Mouse (Mus musculus): ENCODE results near the gene Parp2. TPM values are rescaled to one million over a fixed set of nuclear protein-coding genes. Genes with fewer than 3 reads are reported as not detected.

The Parp2 gene
- polyA plus RNA-seq, 1 experiment, result 22.1 TPM

DNA sequence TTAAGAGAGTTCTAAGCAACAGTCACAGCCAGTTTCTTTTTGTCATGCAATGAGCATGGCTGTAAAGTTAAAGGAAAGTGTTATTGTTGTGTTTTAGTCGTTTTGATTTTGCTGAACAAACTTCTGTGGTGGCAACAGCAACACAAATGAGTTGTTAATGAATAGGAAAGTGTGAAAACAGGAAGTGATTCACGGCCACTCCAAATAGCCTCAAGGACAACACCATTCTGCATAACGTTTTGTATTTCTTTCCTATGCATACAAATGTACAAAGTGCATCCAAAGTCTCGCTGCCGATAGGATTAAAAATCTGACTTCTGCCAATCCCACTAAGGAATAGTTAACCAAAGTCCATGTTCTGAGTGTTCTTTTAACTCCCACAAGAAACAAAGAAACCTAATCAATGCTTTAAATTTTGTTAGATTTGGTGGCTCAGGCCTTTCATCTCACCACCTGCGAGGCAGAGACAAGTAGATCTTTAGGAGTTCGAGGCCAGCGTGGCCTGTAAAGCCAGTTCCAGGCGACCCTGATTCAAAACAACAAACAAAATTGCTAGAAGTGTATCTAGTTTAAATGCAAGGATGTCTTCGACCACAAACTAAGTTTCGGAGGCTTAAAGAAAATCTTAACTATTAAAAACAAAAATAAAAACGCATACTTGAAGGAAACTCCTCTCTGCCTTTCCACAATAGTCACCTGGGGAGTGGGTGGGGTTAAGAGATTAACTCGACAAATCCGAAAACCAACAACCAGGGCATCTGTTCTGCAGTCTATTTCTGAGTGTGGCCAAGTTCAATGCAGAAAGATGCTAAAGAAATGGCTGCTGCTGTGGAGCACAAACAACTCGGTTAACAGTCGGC lies 23.0 kb upstream of the Parp2 start:
- peak overlapping the region; percentile 89 for H3K4me2 ChIP-seq (ENCODE audit: low read depth)
- TF ChIP-seq POLR2AphosphoS2 (IDR thresholded peaks at IDR 0.05; ENCODE audit: insufficient read length, low read depth) (no peak), TCF12 (IDR thresholded peaks at IDR 0.05; ENCODE audit: insufficient read depth, poor library complexity, severe bottlenecking) (no peak), E2F4 (IDR thresholded peaks at IDR 0.05; ENCODE audit: insufficient read depth) (no peak), MYOD1 (IDR thresholded peaks at IDR 0.05; ENCODE audit: control insufficient read depth in 1 of 3, insufficient read length in 2 of 3, low read depth in 2 of 3) (no peak), POLR2A (IDR thresholded peaks at IDR 0.05; ENCODE audit: insufficient read length, low read depth) (no peak), USF1 (IDR thresholded peaks at IDR 0.05; ENCODE audit: low read depth) (no peak), TCF3 (IDR thresholded peaks at IDR 0.05; ENCODE audit: insufficient read length, low read depth) (no peak)
- no peaks in the 10 kb centered on the region for H3K27me3 ChIP-seq (ENCODE audit: control insufficient read depth, insufficient read depth, insufficient read length)
- no peak overlapping the region for H3ac ChIP-seq (ENCODE audit: control insufficient read depth, insufficient read length)
- peaks cover 26% of the 10 kb centered on the region for H3K79me2 ChIP-seq (ENCODE audit: control insufficient read depth, insufficient read depth)
- H3K36me3 ChIP-seq (ENCODE audit: control insufficient read depth, insufficient read depth), result peaks cover 4% of the 10 kb centered on the region
- H3K4me3 ChIP-seq, result peak overlapping the region; percentile 48

DNA sequence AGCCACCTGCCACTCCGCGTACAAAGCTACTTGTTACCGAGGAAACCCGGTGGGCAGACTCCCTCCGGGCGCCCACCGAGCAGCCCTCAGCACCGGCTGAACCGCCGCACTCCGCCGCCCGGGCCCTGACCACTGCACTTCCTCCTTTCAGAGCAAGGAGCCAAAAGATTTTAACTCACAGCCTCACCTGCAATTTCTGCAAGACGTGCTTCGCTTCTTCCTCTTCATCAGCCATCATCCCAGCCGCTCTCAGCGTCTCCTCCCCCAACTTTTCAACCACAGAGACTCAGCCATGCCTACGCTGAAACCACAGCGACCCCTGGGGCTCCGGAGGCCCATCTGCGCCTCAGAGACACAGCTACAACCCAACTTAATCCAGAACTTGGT lies 22.4 kb upstream of the Parp2 start, which contains the start of gene Ttc5:
TSS of gene Ttc5 (minus strand) at position 269 of the 387 bp plus-strand sequence.
- Histone ChIP-seq H3K4me3 (peak within 1 kb of the TSS; percentile 48), H3K79me2 (ENCODE audit: control insufficient read depth, insufficient read depth) (peaks cover 26% of the 10 kb centered on the region), H3ac (ENCODE audit: control insufficient read depth, insufficient read length) (no peak within 1 kb of the TSS), H3K36me3 (ENCODE audit: control insufficient read depth, insufficient read depth) (no peaks in the 10 kb centered on the region), H3K27me3 (ENCODE audit: control insufficient read depth, insufficient read depth, insufficient read length) (no peaks in the 10 kb centered on the region), H3K4me2 (ENCODE audit: low read depth) (peak within 1 kb of the TSS; percentile 89)
- TF ChIP-seq CEBPB (IDR thresholded peaks at IDR 0.05; ENCODE audit: insufficient read depth, poor library complexity, severe bottlenecking) (no peak), POLR2A (IDR thresholded peaks at IDR 0.05; ENCODE audit: insufficient read length, low read depth) (peak; percentile 39), TCF12 (IDR thresholded peaks at IDR 0.05; ENCODE audit: insufficient read depth, poor library complexity, severe bottlenecking) (no peak), POLR2AphosphoS2 (IDR thresholded peaks at IDR 0.05; ENCODE audit: insufficient read length, low read depth) (peak; percentile 37), TCF3 (IDR thresholded peaks at IDR 0.05; ENCODE audit: insufficient read length, low read depth) (no peak)

DNA sequence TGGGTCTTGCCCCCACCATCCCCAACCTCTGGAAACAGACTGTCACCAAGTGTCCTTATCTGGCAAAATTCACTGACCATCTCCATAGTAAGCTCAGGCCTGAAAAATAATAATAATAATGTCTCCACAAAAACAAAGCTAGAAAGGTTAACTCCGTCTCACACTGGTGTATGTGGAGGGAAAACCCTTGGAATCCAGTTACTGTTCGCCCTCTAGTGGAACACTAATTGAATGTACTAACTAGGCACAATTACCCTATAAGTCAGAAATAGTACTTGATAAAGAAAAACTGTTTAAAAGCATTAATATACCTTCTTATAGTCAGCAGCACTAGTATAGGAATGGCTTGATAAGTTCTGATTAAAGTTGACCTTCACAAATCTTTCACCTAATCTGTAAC lies 19.5 kb upstream of the Parp2 start:
- Histone ChIP-seq H3K27me3 (ENCODE audit: control insufficient read depth, insufficient read depth, insufficient read length) (no peaks in the 10 kb centered on the region), H3K79me2 (ENCODE audit: control insufficient read depth, insufficient read depth) (peaks cover 13% of the 10 kb centered on the region), H3K36me3 (ENCODE audit: control insufficient read depth, insufficient read depth) (no peaks in the 10 kb centered on the region), H3K4me2 (ENCODE audit: low read depth) (no peak overlapping the region), H3K4me3 (no peak overlapping the region), H3ac (ENCODE audit: control insufficient read depth, insufficient read length) (no peak overlapping the region)
- TF ChIP-seq USF1 (IDR thresholded peaks at IDR 0.05; ENCODE audit: low read depth) (no peak), REST (IDR thresholded peaks at IDR 0.05; ENCODE audit: insufficient read depth, insufficient read length) (no peak), E2F4 (IDR thresholded peaks at IDR 0.05; ENCODE audit: insufficient read depth) (no peak), SRF (IDR thresholded peaks at IDR 0.05; ENCODE audit: control insufficient read depth, insufficient read length, low read depth) (no peak), MAX (IDR thresholded peaks at IDR 0.05; ENCODE audit: low read depth) (no peak), TCF3 (IDR thresholded peaks at IDR 0.05; ENCODE audit: insufficient read length, low read depth) (no peak), POLR2AphosphoS2 (IDR thresholded peaks at IDR 0.05; ENCODE audit: insufficient read length, low read depth) (no peak), TCF12 (IDR thresholded peaks at IDR 0.05; ENCODE audit: insufficient read depth, poor library complexity, severe bottlenecking) (no peak), POLR2A (IDR thresholded peaks at IDR 0.05; ENCODE audit: insufficient read length, low read depth) (no peak), CEBPB (IDR thresholded peaks at IDR 0.05; ENCODE audit: insufficient read depth, poor library complexity, severe bottlenecking) (no peak), MYOG (IDR thresholded peaks at IDR 0.05; ENCODE audit: control insufficient read depth in 1 of 3, insufficient read depth in 1 of 3, insufficient read length in 2 of 3, low read depth in 2 of 3) (no peak), MYOD1 (IDR thresholded peaks at IDR 0.05; ENCODE audit: control insufficient read depth in 1 of 3, insufficient read length in 2 of 3, low read depth in 2 of 3) (no peak)

DNA sequence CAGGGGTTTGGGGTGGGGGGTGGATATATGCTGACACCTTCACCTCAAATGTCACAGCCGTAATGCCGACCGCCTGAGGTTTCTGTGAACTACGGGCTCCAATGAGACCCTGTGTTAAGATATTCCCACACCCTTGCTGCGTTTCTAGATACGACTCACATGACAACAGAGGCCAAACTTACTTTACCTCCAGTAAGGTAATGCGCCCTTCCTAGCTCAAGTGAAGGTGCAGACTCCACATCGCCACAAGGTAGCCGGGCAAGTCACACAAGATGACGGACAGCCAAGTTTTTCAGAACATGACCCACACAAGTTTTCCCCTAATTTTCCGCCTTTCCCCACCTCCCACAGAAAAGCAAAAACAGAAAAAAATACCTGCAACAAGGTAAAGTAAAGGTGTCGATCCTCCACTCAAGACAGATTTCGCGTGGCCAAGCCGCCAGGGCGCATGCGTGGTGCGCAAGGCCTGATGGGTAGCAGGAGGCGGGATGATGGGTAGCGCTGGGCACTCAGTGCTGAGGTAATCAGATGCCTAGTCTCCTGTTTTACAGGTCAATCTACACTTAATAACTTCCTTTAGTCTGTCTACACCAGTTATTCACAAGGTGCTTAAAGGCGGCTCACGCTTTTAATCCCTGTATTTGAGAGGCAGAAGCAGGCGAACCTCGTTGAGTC lies 12.2 kb upstream of the Parp2 start:
- no peak overlapping the region for H3ac ChIP-seq (ENCODE audit: control insufficient read depth, insufficient read length)
- H3K4me3 ChIP-seq, result no peak overlapping the region
- H3K27me3 ChIP-seq (ENCODE audit: control insufficient read depth, insufficient read depth, insufficient read length), result no peaks in the 10 kb centered on the region
- H3K4me2 ChIP-seq (ENCODE audit: low read depth), result no peak overlapping the region
- H3K79me2 ChIP-seq (ENCODE audit: control insufficient read depth, insufficient read depth), result no peaks in the 10 kb centered on the region
- TF ChIP-seq REST (IDR thresholded peaks at IDR 0.05; ENCODE audit: insufficient read depth, insufficient read length) (no peak), POLR2AphosphoS2 (IDR thresholded peaks at IDR 0.05; ENCODE audit: insufficient read length, low read depth) (no peak), E2F4 (IDR thresholded peaks at IDR 0.05; ENCODE audit: insufficient read depth) (no peak), SRF (IDR thresholded peaks at IDR 0.05; ENCODE audit: control insufficient read depth, insufficient read length, low read depth) (no peak), TCF12 (IDR thresholded peaks at IDR 0.05; ENCODE audit: insufficient read depth, poor library complexity, severe bottlenecking) (no peak), MYOD1 (IDR thresholded peaks at IDR 0.05; ENCODE audit: control insufficient read depth in 1 of 3, insufficient read length in 2 of 3, low read depth in 2 of 3) (no peak), MYOG (IDR thresholded peaks at IDR 0.05; ENCODE audit: control insufficient read depth in 1 of 3, insufficient read depth in 1 of 3, insufficient read length in 2 of 3, low read depth in 2 of 3) (no peak), CEBPB (IDR thresholded peaks at IDR 0.05; ENCODE audit: insufficient read depth, poor library complexity, severe bottlenecking) (no peak), TCF3 (IDR thresholded peaks at IDR 0.05; ENCODE audit: insufficient read length, low read depth) (no peak), MAX (IDR thresholded peaks at IDR 0.05; ENCODE audit: low read depth) (no peak)
- H3K36me3 ChIP-seq (ENCODE audit: control insufficient read depth, insufficient read depth), result no peaks in the 10 kb centered on the region
